Mouse (Mus musculus): ENCODE results near the gene Ddx19b. TPM values are rescaled to one million over a fixed set of nuclear protein-coding genes. Genes with fewer than 3 reads are reported as not detected.
"Not testable (repeated sequence)": the region's sequence is repeated elsewhere in the genome, so short reads cannot be mapped to it uniquely, and the experiment has no call there.

Ddx19b gene
- total RNA-seq, 2 experiments from 2014 or later = 1.7 to 4.6 TPM

GRCm38 (mm10) chr8:111042546-111042945, 11.0 kb upstream of the Ddx19b start:
- 0 out of 2 replicates have a peak, but pooled peaks have one; percentile 35 for ATAC-seq (replicated peaks; ENCODE audit: low FRiP score, poor library complexity, severe bottlenecking)

- no peak for ATAC-seq (replicated peaks; ENCODE audit: low FRiP score, poor library complexity, severe bottlenecking)
Observed at GRCm38 (mm10) chr8:111036591-111036990, 5.0 kb upstream of the Ddx19b start.

GRCm38 (mm10) chr8:111034276-111034675, 2.7 kb upstream of the Ddx19b start:
- peak; percentile 36 for ATAC-seq (replicated peaks; ENCODE audit: low FRiP score, poor library complexity, severe bottlenecking)

GRCm38 (mm10) chr8:111033482-111034215, 2.1 kb upstream of the Ddx19b start:
- peak; percentile 98 for ATAC-seq (replicated peaks; ENCODE audit: low FRiP score, poor library complexity, severe bottlenecking)

- no peak for ATAC-seq (replicated peaks; ENCODE audit: low FRiP score, poor library complexity, severe bottlenecking)
Observed at GRCm38 (mm10) chr8:111032916-111033315, 1.4 kb upstream of the Ddx19b start, which contains the start of gene Aars. Gene Aars (plus strand): TSS chr8:111033144.

- no peak for ATAC-seq (replicated peaks; ENCODE audit: low FRiP score, poor library complexity, severe bottlenecking)
Observed at GRCm38 (mm10) chr8:111030045-111030444, 1.5 kb downstream of the Ddx19b start.

- no peak for ATAC-seq (replicated peaks; ENCODE audit: low FRiP score, poor library complexity, severe bottlenecking)
Observed at GRCm38 (mm10) chr8:111029589-111029988, 2.0 kb downstream of the Ddx19b start.

- peak; percentile 99 for ATAC-seq (replicated peaks; ENCODE audit: low FRiP score, poor library complexity, severe bottlenecking)
Observed at GRCm38 (mm10) chr8:111027391-111027937, 4.1 kb downstream of the Ddx19b start.

GRCm38 (mm10) chr8:111026609-111027008, 4.9 kb downstream of the Ddx19b start:
- not testable (repeated sequence) for ATAC-seq (replicated peaks; ENCODE audit: low FRiP score, poor library complexity, severe bottlenecking)

- ATAC-seq (replicated peaks; ENCODE audit: low FRiP score, poor library complexity, severe bottlenecking) = not testable (repeated sequence)
Observed at GRCm38 (mm10) chr8:111010230-111010991, 21.1 kb downstream of the Ddx19b start.

- ATAC-seq (replicated peaks; ENCODE audit: low FRiP score, poor library complexity, severe bottlenecking) = peak; percentile 99
Observed at GRCm38 (mm10) chr8:110997547-110998531, 33.7 kb downstream of the Ddx19b start, which contains the start of gene Ddx19a. Gene Ddx19a (minus strand): TSS chr8:110997800.

- no peak for ATAC-seq (replicated peaks; ENCODE audit: low FRiP score, poor library complexity, severe bottlenecking)
Observed at GRCm38 (mm10) chr8:110996641-110997430, 34.7 kb downstream of the Ddx19b start.

GRCm38 (mm10) chr8:110990017-110990416, 41.5 kb downstream of the Ddx19b start:
- ATAC-seq (replicated peaks; ENCODE audit: low FRiP score, poor library complexity, severe bottlenecking) = no peak

GRCm38 (mm10) chr8:110987805-110988744, 43.5 kb downstream of the Ddx19b start:
- peak; percentile 52 for ATAC-seq (replicated peaks; ENCODE audit: low FRiP score, poor library complexity, severe bottlenecking)

- no peak for ATAC-seq (replicated peaks; ENCODE audit: low FRiP score, poor library complexity, severe bottlenecking)
Observed at GRCm38 (mm10) chr8:110981304-110981703, 50.2 kb downstream of the Ddx19b start.

GRCm38 (mm10) chr8:110977987-110978386, 53.6 kb downstream of the Ddx19b start:
- ATAC-seq (replicated peaks; ENCODE audit: low FRiP score, poor library complexity, severe bottlenecking) = not testable (repeated sequence)

GRCm38 (mm10) chr8:110976532-110976931, 55.0 kb downstream of the Ddx19b start:
- not testable (repeated sequence) for ATAC-seq (replicated peaks; ENCODE audit: low FRiP score, poor library complexity, severe bottlenecking)

All from erythroid progenitor cell, adult 5-6 weeks (primary cell).